Mouse (Mus musculus): ENCODE results near the gene Faf1.

GRCm38 (mm10) chr4:109769071-109769470 is 92.7 kb downstream of the Faf1 start:
- TF ChIP-seq EP300 (IDR thresholded peaks at IDR 0.05; ENCODE audit: low read length) = no peak
- no peak for TF ChIP-seq HCFC1 (IDR thresholded peaks at IDR 0.05; ENCODE audit: low read depth, low read length)
- no peak for TF ChIP-seq CTCF (conservative IDR thresholded peaks at IDR 0.05 in 1 of 2, IDR thresholded peaks at IDR 0.05 in 1 of 2; ENCODE audit: low read depth in 2 of 2, low read length in 2 of 2)
- no peak for TF ChIP-seq CHD2 (IDR thresholded peaks at IDR 0.05; ENCODE audit: low read length)
- no peak for TF ChIP-seq RAD21 (IDR thresholded peaks at IDR 0.05; ENCODE audit: low read depth, low read length)
- no peak for TF ChIP-seq SMC3 (IDR thresholded peaks at IDR 0.05; ENCODE audit: low read depth, low read length)
- TF ChIP-seq POLR2A (IDR thresholded peaks at IDR 0.05; ENCODE audit: low read depth, low read length) = no peak
- TF ChIP-seq MXI1 (IDR thresholded peaks at IDR 0.05; ENCODE audit: low read depth, low read length) = no peak
- no peak for TF ChIP-seq MAX (IDR thresholded peaks at IDR 0.05; ENCODE audit: low read length)
- no peak for TF ChIP-seq ELF1 (IDR thresholded peaks at IDR 0.05; ENCODE audit: low read depth, low read length)
- no peak for TF ChIP-seq KAT2A (IDR thresholded peaks at IDR 0.05; ENCODE audit: insufficient replicate concordance, low read length)
- TF ChIP-seq ETS1 (conservative IDR thresholded peaks at IDR 0.05; ENCODE audit: low read depth, low read length) = no peak
